Mouse (Mus musculus) kidney, postnatal 14 days (tissue): ENCODE measurements around the gene Scamp2.

Experiments used
- DNase-seq: peaks from one replicate; pipeline ENCODE4 v3.0.0; 2022; ENCODE audit warnings: mixed read lengths

The Scamp2 gene

GRCm38 (mm10) chr9:57629118-57629874, 68.6 kb downstream of the Scamp2 start:
- DNase-seq = peak; percentile 80

GRCm38 (mm10) chr9:57633481-57634024, 72.8 kb downstream of the Scamp2 start:
- no peak for DNase-seq

- no peak for DNase-seq
Observed at GRCm38 (mm10) chr9:57637272-57637671, 76.5 kb downstream of the Scamp2 start.

- peak; percentile 89 for DNase-seq
Observed at GRCm38 (mm10) chr9:57637741-57638322, 77.1 kb downstream of the Scamp2 start.
